26 mouse cellular contexts compared by ENCODE assay signal in genomic region chr3:123088284-123088683, GRCm38 (mm10). TPM values are rescaled to one million over a fixed set of nuclear protein-coding genes. Genes with fewer than 3 reads are reported as not detected.
DNase-seq lines count a peak whose midpoint lies in the region; ATAC-seq and TF ChIP-seq lines count a peak whose summit lies in the region.
"Had no signal": no experiment of that assay in that cellular context is flagged by ENCODE, and none has a peak within 500 bp of the region (broad histone marks: within the 10 kb centered on the region; RNA-seq: fewer than 3 reads in every experiment).

No protein-coding gene starts in this region.

- no peak overlapping the region for H3K4me2 ChIP-seq in liver, embryonic 12.5 days
- H3K4me2 ChIP-seq: embryonic facial prominence, embryonic 12.5 days; forebrain, embryonic 13.5 days; forebrain, embryonic 15.5 days had no signal

- H3K27ac ChIP-seq in gastrocnemius, adult 2 months: peak overlapping the region; percentile 90
- no peak overlapping the region for H3K27ac ChIP-seq in heart, embryonic 10.5 days
- H3K27ac ChIP-seq in heart, adult 2 months: no peak overlapping the region; the same call in none of the 2 replicates
- no peak overlapping the region for H3K27ac ChIP-seq in liver, adult 2 months (replicated peaks; ENCODE audit: insufficient read depth, low read depth, low read length)
- no peak overlapping the region for H3K27ac ChIP-seq in liver, embryonic 12.5 days
- H3K27ac ChIP-seq: embryonic facial prominence, embryonic 10.5 days; embryonic facial prominence, embryonic 12.5 days; forebrain, embryonic 13.5 days; forebrain, embryonic 15.5 days had no signal

- peaks cover 30% of the 10 kb centered on the region for H3K4me1 ChIP-seq in heart, embryonic 10.5 days
- peaks cover 14% of the 10 kb centered on the region for H3K4me1 ChIP-seq in heart, adult 2 months (ENCODE audit: control insufficient read depth, insufficient read depth, low read length)
- H3K4me1 ChIP-seq in liver, adult 2 months (ENCODE audit: control insufficient read depth, insufficient read depth, low read length): no peaks in the 10 kb centered on the region; the same call in 1 of the 2 replicates
- 0 out of 2 replicates have a peak, but pooled peaks cover 5% of the 10 kb centered on the region for H3K4me1 ChIP-seq in liver, embryonic 12.5 days

- WGBS in heart, embryonic 10.5 days: 91% methylated on average over 5 of the region's 5 CpGs
- WGBS in heart, adult 2 months: 88% methylated on average over 5 of the region's 5 CpGs
- WGBS in liver, adult 2 months: 28% methylated on average over 5 of the region's 5 CpGs
- whole genome bisulfite sequencing in liver, embryonic 12.5 days (ENCODE audit: insufficient replicate concordance): 70% methylated on average over 5 of the region's 5 CpGs

- H3K9me3 ChIP-seq in heart, embryonic 10.5 days: no peaks in the 10 kb centered on the region
- no peaks in the 10 kb centered on the region for H3K9me3 ChIP-seq in liver, embryonic 12.5 days (replicated peaks)
- H3K9me3 ChIP-seq: embryonic facial prominence, embryonic 10.5 days; embryonic facial prominence, embryonic 12.5 days; forebrain, embryonic 13.5 days; forebrain, embryonic 15.5 days; G1E had no signal

- DNase-seq in gastrocnemius, adult 2 months: no peak
- no peak for DNase-seq in gastrocnemius, postnatal 36 days
- DNase-seq in heart, embryonic 10.5 days (ENCODE audit: low spot score): peak; percentile 19
- DNase-seq in heart, adult 2 months: no peak
- DNase-seq in liver, adult 2 months (ENCODE audit: extremely low read depth, low read depth, low spot score): peak; percentile 51
- DNase-seq: adrenal gland, adult 8-10 months; adrenal gland, postnatal 14 days; adrenal gland, postnatal 36 days; B cell, adult 2 months; cerebellum, adult 11-12 months; cerebellum, adult 2 months; cerebellum, adult 9-10 months; cerebellum, postnatal 10 days; cerebellum, postnatal 25 days had no signal

- H3K4me3 ChIP-seq in gastrocnemius, adult 2 months: no peak overlapping the region
- no peak overlapping the region for H3K4me3 ChIP-seq in heart, embryonic 10.5 days
- no peak overlapping the region for H3K4me3 ChIP-seq in heart, adult 2 months
- no peak overlapping the region for H3K4me3 ChIP-seq in liver, adult 2 months (ENCODE audit: insufficient read depth, low read depth, low read length)
- H3K4me3 ChIP-seq in liver, embryonic 12.5 days: no peak overlapping the region
- H3K4me3 ChIP-seq: embryonic facial prominence, embryonic 10.5 days; embryonic facial prominence, embryonic 12.5 days; forebrain, embryonic 13.5 days; forebrain, embryonic 15.5 days had no signal

- H3K36me3 ChIP-seq in heart, embryonic 10.5 days: no peaks in the 10 kb centered on the region
- peaks cover 8% of the 10 kb centered on the region; the same call in 1 of the 2 replicates for H3K36me3 ChIP-seq in heart, adult 2 months (ENCODE audit: control insufficient read depth, insufficient read depth, low read length)
- H3K36me3 ChIP-seq in liver, adult 2 months (ENCODE audit: control insufficient read depth, insufficient read depth, low read length): no peaks in the 10 kb centered on the region
- H3K36me3 ChIP-seq in liver, embryonic 12.5 days: no peaks in the 10 kb centered on the region
- H3K36me3 ChIP-seq: embryonic facial prominence, embryonic 10.5 days; embryonic facial prominence, embryonic 12.5 days; forebrain, embryonic 15.5 days; G1E had no signal

- no peaks in the 10 kb centered on the region for H3K27me3 ChIP-seq in heart, embryonic 10.5 days (ENCODE audit: insufficient read depth, poor library complexity, severe bottlenecking)
- no peaks in the 10 kb centered on the region for H3K27me3 ChIP-seq in heart, adult 2 months (ENCODE audit: control insufficient read depth, insufficient read depth, low read length)
- no peaks in the 10 kb centered on the region for H3K27me3 ChIP-seq in liver, adult 2 months (ENCODE audit: control insufficient read depth, insufficient read depth, low read length)
- no peaks in the 10 kb centered on the region for H3K27me3 ChIP-seq in liver, embryonic 12.5 days (replicated peaks)
- H3K27me3 ChIP-seq: CH12.LX; embryonic facial prominence, embryonic 12.5 days; forebrain, embryonic 13.5 days; forebrain, embryonic 15.5 days; Patski had no signal

- TF ChIP-seq CTCF in gastrocnemius, adult 2 months (IDR thresholded peaks at IDR 0.05): no peak
- no peak for TF ChIP-seq CTCF in heart, adult 2 months (IDR thresholded peaks at IDR 0.05)
- no peak for TF ChIP-seq CTCF in liver, adult 2 months (IDR thresholded peaks at IDR 0.05; ENCODE audit: low read depth, low read length)

- intact Hi-C loops in gastrocnemius, adult 2 months (cut with DNase I): loop anchor here (5.0 kb wide), 1 partner anchor 51 kb away; the partner anchor contains the start of gene Myoz2
- intact Hi-C loops in gastrocnemius, postnatal 36 days (cut with DNase I): no loop called here
- intact Hi-C loops in heart, adult 2 months (cut with DNase I): no loop called here

- no peak for ATAC-seq in liver, embryonic 12.5 days
- ATAC-seq: activated CD4-positive, CD25-positive, alpha-beta regulatory T cell, adult 4 months; CD4-positive, CD25-positive, alpha-beta regulatory T cell, adult 4 months; forebrain, embryonic 13.5 days; forebrain, embryonic 15.5 days; Patski had no signal

- no peak for TF ChIP-seq EP300 in heart, adult 2 months (IDR thresholded peaks at IDR 0.05; ENCODE audit: insufficient read depth, low read depth, low read length)

- no peaks in the 10 kb centered on the region for H3K79me2 ChIP-seq in heart, adult 2 months (replicated peaks; ENCODE audit: control insufficient read depth, insufficient read depth, low read length)
- H3K79me2 ChIP-seq in liver, adult 2 months (ENCODE audit: control insufficient read depth, insufficient read depth, low read length): no peaks in the 10 kb centered on the region

- H3K9ac ChIP-seq in heart, adult 2 months (ENCODE audit: low read depth, low read length): no peak overlapping the region
- H3K9ac ChIP-seq in liver, adult 2 months (ENCODE audit: low read depth, low read length): no peak overlapping the region
- no peak overlapping the region for H3K9ac ChIP-seq in liver, embryonic 12.5 days
- H3K9ac ChIP-seq: embryonic facial prominence, embryonic 12.5 days; forebrain, embryonic 13.5 days; forebrain, embryonic 15.5 days had no signal

- TF ChIP-seq POLR2A in heart, adult 2 months (IDR thresholded peaks at IDR 0.05; ENCODE audit: insufficient read depth, low read depth, low read length): no peak
- no peak for TF ChIP-seq POLR2A in liver, adult 2 months (IDR thresholded peaks at IDR 0.05; ENCODE audit: extremely low read depth, insufficient read depth, low read length)

RNA-seq across cellular contexts. Expression of gene Myoz2, which starts 53.5 kb away (rescaled TPM):
- total RNA-seq in gastrocnemius, adult 2 months (2021): 100 to 1,000 TPM; 281 to 748 TPM
- total RNA-seq in gastrocnemius, postnatal 36 days (2021): 100 to 1,000 TPM; 209 to 515 TPM
- 24.0 and 70.2 TPM in 2 replicates for polyA plus RNA-seq in heart, embryonic 10.5 days (2016; fragmentation: Nextera tagmentation; extraction: Ambion mirVana)
- 1,000 to 10,000 TPM; 1,454 to 1,834 TPM for total RNA-seq in heart, adult 2 months (2021)
- polyA plus RNA-seq in heart, adult 2 months (2012; rRNA removed): 691 and 950 TPM in 2 replicates
- 0.37 TPM in 1 of 2 replicates, not detected in the other for total RNA-seq in liver, adult 2 months (2014; rRNA removed)
- polyA plus RNA-seq in liver, adult 2 months (2012; rRNA removed): not detected in 2 replicates
- polyA plus RNA-seq in liver, embryonic 12.5 days (2016; fragmentation: Nextera tagmentation; extraction: Ambion mirVana): 0.15 and 0.28 TPM in 2 replicates
- total RNA-seq: adrenal gland, postnatal 14 days; CH12.LX had no signal
- polyA plus RNA-seq: activated CD4-positive, CD25-positive, alpha-beta regulatory T cell, adult 4 months; cortical plate, adult 2 months; embryonic facial prominence, embryonic 10.5 days; forebrain, embryonic 11.5 days; forebrain, embryonic 13.5 days; forebrain, embryonic 15.5 days; G1E had no signal

Comparison
In these comparisons a context has a peak if more than half of its experiments do, and no peak if none do; other contexts are left out.
1. DNase-seq: peak in heart, embryonic 10.5 days (single experiment) and liver, adult 2 months (single experiment); none in gastrocnemius, adult 2 months (single experiment), gastrocnemius, postnatal 36 days (0 of 2) and heart, adult 2 months (0 of 2).
2. RNA of gene Myoz2, which starts 53.5 kb away (total RNA-seq): 1,454 to 1,834 TPM in heart, adult 2 months, 281 to 748 TPM in gastrocnemius, adult 2 months and 209 to 515 TPM in gastrocnemius, postnatal 36 days; 0.37 TPM in liver, adult 2 months; every median in the first group is over 100 times any median in the second.